Mouse (Mus musculus) frontal cortex, adult 2 months (tissue): Measurements from ENCODE around the gene Vmn1r233. TPM values are rescaled to one million over a fixed set of nuclear protein-coding genes. Genes with fewer than 3 reads are reported as not detected.
A peak's percentile ranks its signal among the peaks of the same experiment; 100 is the strongest.

Source experiments
- DNase-seq, 2 experiments: peaks; one replicate each; pipeline ENCODE4 v3.0.0; 2022; ENCODE audit warnings: low spot score in 1 of 2; ENCODE audit errors: extremely low spot score in 1 of 2
- polyA plus RNA-seq: library from polyadenylated mRNA; depleted of rRNA; stranded (reverse); fragments of >200 nt; gene quantifications from 2 replicates; pipeline ENCODE4 v1.2.3, GENCODE M21; 2012; rRNA removed

Gene Vmn1r233
- not detected in 2 replicates for polyA plus RNA-seq

GRCm38 (mm10) chr17:20996364-20996763, at the start of gene Vmn1r233:
Gene Vmn1r233 (minus strand): TSS chr17:20996464.
- DNase-seq = no peak

GRCm38 (mm10) chr17:21018410-21019080, 22.3 kb upstream of the Vmn1r233 start:
- no peak for DNase-seq

- no peak for DNase-seq
Measured at GRCm38 (mm10) chr17:21009726-21010125, 13.5 kb upstream of the Vmn1r233 start.

GRCm38 (mm10) chr17:21008382-21009331, 12.4 kb upstream of the Vmn1r233 start, which contains the start of gene Zfp160:
Gene Zfp160 (plus strand): TSS chr17:21008903.
- peak; percentile 87 to 95 for DNase-seq

GRCm38 (mm10) chr17:20993716-20994115, 2.5 kb downstream of the Vmn1r233 start:
- DNase-seq = peak; percentile 27 to 28

- DNase-seq = no peak
Measured at GRCm38 (mm10) chr17:20966681-20967080, 29.6 kb downstream of the Vmn1r233 start.

GRCm38 (mm10) chr17:20965421-20965820, 30.8 kb downstream of the Vmn1r233 start:
- no peak for DNase-seq

- no peak for DNase-seq
Measured at GRCm38 (mm10) chr17:20960386-20960785, 35.9 kb downstream of the Vmn1r233 start.

- no peak for DNase-seq
Measured at GRCm38 (mm10) chr17:20946636-20947035, 49.6 kb downstream of the Vmn1r233 start.

- peak in 1 of 2 experiments; percentile 16 for DNase-seq
Measured at GRCm38 (mm10) chr17:20946026-20946565, 50.2 kb downstream of the Vmn1r233 start.

- peak; percentile 100 for DNase-seq
Measured at GRCm38 (mm10) chr17:20944985-20945891, 51.0 kb downstream of the Vmn1r233 start, which contains the start of gene Ppp2r1a. Gene Ppp2r1a (plus strand): TSS chr17:20945311.

GRCm38 (mm10) chr17:20944226-20944625, 52.0 kb downstream of the Vmn1r233 start:
- no peak for DNase-seq

Other genes with a start within 250 kb of the Vmn1r233 start
- not detected in 2 replicates for gene Vmn1r228, start 210.3 kb downstream of the Vmn1r233 start, polyA plus RNA-seq
- gene Vmn1r229, start 184.9 kb downstream of the Vmn1r233 start, polyA plus RNA-seq = not detected in 2 replicates
- not detected in 2 replicates for gene Vmn1r230, start 156.0 kb downstream of the Vmn1r233 start, polyA plus RNA-seq
- not detected in 2 replicates for gene Vmn1r231, start 91.4 kb downstream of the Vmn1r233 start, polyA plus RNA-seq
- gene Vmn1r232, start 76.8 kb downstream of the Vmn1r233 start, polyA plus RNA-seq = not detected in 2 replicates
- gene Ppp2r1a, start 51.2 kb downstream of the Vmn1r233 start, polyA plus RNA-seq = 558 and 595 TPM in 2 replicates
- gene Zfp160, start 12.4 kb upstream of the Vmn1r233 start, polyA plus RNA-seq = 15.4 and 19.1 TPM in 2 replicates
- gene Vmn1r234, start 229.6 kb upstream of the Vmn1r233 start, polyA plus RNA-seq = not detected in 2 replicates